Mouse (Mus musculus) fat pad, adult 2 months (tissue): ENCODE measurements around the gene Atpaf2.
A peak's percentile ranks its signal among the peaks of the same experiment; 100 is the strongest.
"Not testable (repeated sequence)": the region's sequence is repeated elsewhere in the genome, so short reads cannot be mapped to it uniquely, and the experiment has no call there.

Experiments used
- DNase-seq: peaks from one replicate; pipeline ENCODE4 v3.0.0-alpha.2; 2011; ENCODE audit warnings: low read depth, low spot score; ENCODE audit errors: extremely low read depth

Atpaf2 gene

GRCm38 (mm10) chr11:60417717-60418472 lies at the start of gene Atpaf2:
Gene Atpaf2, minus strand, starts transcription at chr11:60418457.
- no peak for DNase-seq

GRCm38 (mm10) chr11:60465943-60466380 lies 47.7 kb upstream of the Atpaf2 start:
- no peak for DNase-seq

GRCm38 (mm10) chr11:60457973-60458372 lies 39.7 kb upstream of the Atpaf2 start:
- no peak for DNase-seq

- no peak for DNase-seq
These were observed 36.5 kb upstream of the Atpaf2 start for GRCm38 (mm10) chr11:60454745-60455087.

GRCm38 (mm10) chr11:60454080-60454744 lies 36.0 kb upstream of the Atpaf2 start, which contains the start of gene Drg2:
Gene Drg2, plus strand, starts transcription at chr11:60454591.
- peak; percentile 40 for DNase-seq

- no peak for DNase-seq
These were observed 25.8 kb upstream of the Atpaf2 start for GRCm38 (mm10) chr11:60444007-60444406.

GRCm38 (mm10) chr11:60442896-60443295 lies 24.6 kb upstream of the Atpaf2 start:
- DNase-seq, result no peak

- DNase-seq, result no peak
These were observed 21.9 kb upstream of the Atpaf2 start for GRCm38 (mm10) chr11:60440176-60440575.

GRCm38 (mm10) chr11:60439621-60440020 lies 21.4 kb upstream of the Atpaf2 start:
- not testable (repeated sequence) for DNase-seq

GRCm38 (mm10) chr11:60436618-60437017 lies 18.4 kb upstream of the Atpaf2 start:
- DNase-seq, result no peak

GRCm38 (mm10) chr11:60435133-60435532 lies 16.9 kb upstream of the Atpaf2 start:
- no peak for DNase-seq

- DNase-seq, result no peak
These were observed 15.2 kb upstream of the Atpaf2 start for GRCm38 (mm10) chr11:60433501-60433900.

GRCm38 (mm10) chr11:60427628-60428027 lies 9.4 kb upstream of the Atpaf2 start:
- no peak for DNase-seq

- no peak for DNase-seq
These were observed 8.2 kb upstream of the Atpaf2 start for GRCm38 (mm10) chr11:60426417-60426816.

GRCm38 (mm10) chr11:60423006-60423405 lies 4.7 kb upstream of the Atpaf2 start:
- no peak for DNase-seq

- DNase-seq, result no peak
These were observed 3.9 kb upstream of the Atpaf2 start for GRCm38 (mm10) chr11:60422046-60422668.

- DNase-seq, result no peak
These were observed 181 bp upstream of the Atpaf2 start for GRCm38 (mm10) chr11:60418473-60418803.

GRCm38 (mm10) chr11:60416963-60417716 lies 1.1 kb downstream of the Atpaf2 start, which contains the start of gene Gid4:
Gene Gid4, plus strand, starts transcription at chr11:60417145.
- DNase-seq, result peak; percentile 85

GRCm38 (mm10) chr11:60416590-60416962 lies 1.7 kb downstream of the Atpaf2 start:
- no peak for DNase-seq

GRCm38 (mm10) chr11:60412921-60413320 lies 5.3 kb downstream of the Atpaf2 start:
- no peak for DNase-seq

- no peak for DNase-seq
These were observed 6.1 kb downstream of the Atpaf2 start for GRCm38 (mm10) chr11:60412173-60412572.
